Mouse (Mus musculus): Measurements from ENCODE around the gene Rtbdn.
"Not testable (repeated sequence)": the region's sequence is repeated elsewhere in the genome, so short reads cannot be mapped to it uniquely, and the experiment has no call there.

Gene Rtbdn

GRCm38 (mm10) chr8:84946528-84947240 is at the start of gene Rtbdn:
Rtbdn (plus strand) TSS chr8:84946991.
- in situ Hi-C loops (cut with MboI), result no loop called here

DNA sequence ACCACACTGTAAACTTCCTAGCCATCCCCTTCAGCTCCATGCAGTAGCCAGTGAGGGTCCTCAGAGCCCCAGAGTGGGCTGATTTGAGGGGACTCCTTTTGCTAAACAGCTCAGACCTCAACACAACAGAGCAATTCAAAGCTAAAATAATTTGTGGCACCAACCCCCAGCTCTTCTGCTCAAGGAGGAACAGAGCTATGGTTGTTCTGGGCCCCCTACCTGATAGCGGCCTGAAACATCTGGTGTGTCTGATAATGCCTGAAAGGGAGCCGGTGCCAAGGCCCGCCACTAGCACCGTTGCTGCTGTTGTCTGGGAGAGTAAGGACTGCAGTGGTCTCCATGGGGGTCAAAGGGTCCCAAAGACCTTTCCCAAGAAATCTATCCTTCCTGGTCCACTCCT is 45.7 kb upstream of the Rtbdn start:
- in situ Hi-C loops (cut with MboI), result no loop called here

DNA sequence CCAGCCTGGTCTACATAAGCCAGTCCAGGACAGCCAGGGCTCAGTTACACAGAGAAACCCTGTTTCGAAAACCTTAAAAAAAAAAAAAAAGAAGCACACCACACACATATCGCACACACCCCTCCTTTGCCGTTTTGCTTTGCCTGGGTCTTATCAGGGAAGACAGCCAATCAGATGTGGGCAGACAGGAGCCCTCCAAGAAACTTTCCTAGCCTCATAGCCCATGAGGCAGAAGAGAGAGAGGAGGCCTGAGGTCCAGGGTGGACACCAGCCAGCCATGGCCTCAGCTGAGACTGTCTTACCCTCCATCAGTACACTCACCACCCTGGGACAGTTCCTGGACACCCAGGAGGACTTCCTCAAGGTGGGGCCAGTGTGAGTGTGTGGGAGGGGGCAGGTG is 45.0 kb upstream of the Rtbdn start, which contains the start of gene Klf1:
Gene Klf1 (plus strand): TSS at position 177 of the 400 bp plus-strand sequence.
- in situ Hi-C loops (cut with MboI), result no loop called here

DNA sequence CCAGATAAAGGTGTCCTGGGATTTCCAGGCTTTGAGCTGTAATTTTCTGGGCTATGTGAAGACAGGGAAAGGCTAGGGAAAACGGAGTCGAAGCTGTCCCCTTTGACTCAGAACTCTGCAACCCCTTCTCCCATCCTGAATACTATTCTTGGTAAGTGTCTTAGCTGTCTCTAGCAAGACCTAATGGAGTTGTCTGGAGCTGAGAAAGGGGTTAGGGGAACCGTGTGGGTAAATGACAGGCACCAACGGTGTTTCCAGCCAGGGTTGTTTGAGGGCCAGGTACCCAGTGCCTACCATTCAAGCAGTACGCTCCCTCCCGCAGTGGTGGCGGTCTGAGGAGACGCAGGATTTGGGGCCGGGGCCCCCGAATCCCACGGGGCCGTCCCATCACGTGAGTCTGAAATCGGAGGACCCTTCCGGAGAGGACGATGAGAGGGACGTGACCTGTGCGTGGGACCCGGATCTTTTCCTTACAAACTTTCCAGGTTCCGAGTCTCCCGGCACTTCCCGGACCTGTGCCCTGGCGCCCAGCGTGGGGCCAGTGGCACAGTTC is 44.3 kb upstream of the Rtbdn start:
- in situ Hi-C loops (cut with MboI), result no loop called here

- in situ Hi-C loops (cut with MboI), result no loop called here
Measured at GRCm38 (mm10) chr8:84902920-84903661, 43.7 kb upstream of the Rtbdn start.

- in situ Hi-C loops (cut with MboI), result no loop called here
Measured at GRCm38 (mm10) chr8:84904351-84904750, 42.4 kb upstream of the Rtbdn start.

GRCm38 (mm10) chr8:84907037-84907436 is 39.8 kb upstream of the Rtbdn start:
- in situ Hi-C loops (cut with MboI), result no loop called here

GRCm38 (mm10) chr8:84907493-84907892 is 39.3 kb upstream of the Rtbdn start:
- in situ Hi-C loops (cut with MboI), result no loop called here

DNA sequence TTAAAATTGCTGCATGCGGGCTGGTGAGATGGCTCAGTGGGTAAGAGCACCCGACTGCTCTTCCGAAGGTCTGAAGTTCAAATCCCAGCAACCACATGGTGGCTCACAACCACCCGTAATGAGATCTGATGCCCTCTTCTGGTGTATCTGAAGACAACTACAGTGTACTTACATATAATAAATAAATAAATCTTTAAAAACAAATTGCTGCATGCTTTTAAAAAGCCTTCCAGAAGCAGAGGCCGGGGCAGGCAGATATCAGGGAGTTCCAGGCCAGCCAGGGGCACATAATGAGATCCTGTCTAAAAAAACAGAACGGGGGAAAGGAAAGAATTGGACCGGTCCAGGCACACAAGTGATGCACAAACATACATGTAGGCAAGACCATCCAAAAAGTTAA is 38.8 kb upstream of the Rtbdn start:
- in situ Hi-C loops (cut with MboI), result not testable (repeated sequence)

- in situ Hi-C loops (cut with MboI), result no loop called here
Measured at GRCm38 (mm10) chr8:84908421-84909161, 38.2 kb upstream of the Rtbdn start, which contains the start of gene Dnase2a. Dnase2a (plus strand) TSS chr8:84908560.

DNA sequence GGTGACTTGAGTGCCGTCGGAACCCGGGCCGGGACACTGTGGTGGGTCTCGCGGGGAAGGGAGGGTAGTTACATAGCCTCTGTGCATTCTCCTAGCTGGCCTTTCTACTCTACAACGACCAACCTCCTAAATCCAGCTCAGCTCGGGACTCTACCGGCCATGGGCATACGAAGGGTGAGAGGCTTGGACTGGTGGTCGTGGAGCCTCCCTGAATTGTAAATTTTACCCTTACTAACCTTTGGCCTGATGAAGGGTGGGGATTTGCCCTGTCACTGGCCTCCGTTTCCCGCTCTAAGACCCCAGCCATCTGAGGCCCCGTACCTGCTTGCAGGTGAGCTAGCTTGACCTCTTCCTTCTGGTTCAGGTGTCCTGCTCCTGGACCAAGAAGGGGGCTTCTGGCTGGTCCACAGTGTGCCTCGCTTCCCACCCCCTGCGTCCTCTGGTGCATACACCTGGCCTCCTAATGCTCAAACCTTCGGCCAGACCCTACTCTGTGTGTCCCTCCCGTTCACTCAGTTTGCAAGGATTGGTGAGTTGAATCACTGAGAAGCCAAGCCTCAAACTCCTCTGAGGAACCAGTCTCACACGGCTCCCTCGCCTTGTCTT is 37.5 kb upstream of the Rtbdn start:
- in situ Hi-C loops (cut with MboI), result no loop called here

GRCm38 (mm10) chr8:84909949-84910348 is 36.8 kb upstream of the Rtbdn start:
- in situ Hi-C loops (cut with MboI), result no loop called here

DNA sequence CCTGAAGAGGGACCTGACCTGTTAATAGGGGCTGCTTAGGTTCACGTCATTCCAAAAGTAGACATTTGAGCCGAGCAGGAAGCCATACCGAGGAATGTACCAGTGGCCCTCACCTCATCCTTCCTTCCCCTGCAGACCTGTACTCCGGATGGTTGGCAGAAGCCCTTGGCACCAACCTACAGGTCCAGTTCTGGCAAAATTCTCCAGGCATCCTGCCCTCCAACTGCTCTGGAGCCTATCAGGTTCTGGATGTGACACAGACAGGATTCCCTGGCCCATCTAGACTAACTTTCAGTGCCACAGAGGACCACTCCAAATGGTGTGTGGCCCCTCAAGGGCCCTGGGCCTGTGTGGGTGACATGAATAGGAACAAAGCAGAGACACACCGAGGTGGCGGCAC is 36.2 kb upstream of the Rtbdn start:
- in situ Hi-C loops (cut with MboI), result no loop called here

- in situ Hi-C loops (cut with MboI), result no loop called here
Measured at GRCm38 (mm10) chr8:84911854-84912253, 34.9 kb upstream of the Rtbdn start.

DNA sequence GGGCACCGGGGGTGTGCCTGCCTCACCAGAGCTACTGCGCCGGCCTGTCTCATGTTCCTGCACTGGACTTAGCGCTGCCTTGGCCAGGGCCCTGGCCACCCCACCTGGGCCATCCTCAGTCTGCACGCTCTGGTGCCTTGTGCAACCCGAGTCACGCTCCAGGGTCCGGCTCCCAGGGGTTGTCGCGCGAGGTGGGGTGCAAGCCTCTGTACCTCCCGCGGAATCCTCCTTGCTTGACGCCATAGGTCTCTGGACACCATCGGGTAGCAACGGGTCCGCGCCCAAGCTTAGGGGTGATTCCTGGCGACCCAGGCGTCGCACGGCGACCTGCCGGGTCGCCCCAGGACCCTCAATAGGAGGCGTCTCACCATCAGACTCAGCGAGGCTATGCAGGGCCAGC is 34.4 kb upstream of the Rtbdn start:
- in situ Hi-C loops (cut with MboI), result no loop called here

DNA sequence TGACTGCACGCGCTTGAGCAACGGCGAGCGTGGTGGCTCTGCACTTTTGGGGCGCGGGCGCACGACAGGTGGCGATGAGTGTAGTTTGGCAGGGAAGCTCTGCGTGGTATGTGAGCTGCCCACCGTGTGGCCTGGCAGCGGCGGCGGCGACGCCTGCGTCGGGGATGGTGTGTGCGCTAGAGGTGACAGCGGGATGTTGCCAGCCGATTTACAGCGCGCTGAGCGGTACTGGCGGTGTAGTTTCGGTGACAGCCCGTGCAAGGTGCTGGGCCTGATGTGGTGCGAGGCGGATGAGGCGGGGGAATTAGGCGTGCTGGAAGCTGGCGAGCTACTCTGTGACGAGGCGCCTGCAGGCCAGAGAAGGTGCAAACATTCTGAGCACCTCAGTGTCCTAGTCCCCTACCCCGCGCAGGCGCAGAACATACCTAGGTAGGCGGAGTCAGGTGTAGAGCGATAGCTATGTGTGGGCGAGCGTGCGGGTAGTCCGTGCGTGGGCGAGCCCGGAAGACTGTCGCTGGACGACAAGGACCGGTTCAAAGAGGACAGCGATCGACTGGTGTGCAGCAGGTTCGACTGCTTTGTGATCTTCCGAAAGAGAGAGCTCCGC is 33.8 kb upstream of the Rtbdn start:
- in situ Hi-C loops (cut with MboI), result no loop called here

- in situ Hi-C loops (cut with MboI), result no loop called here
Measured at GRCm38 (mm10) chr8:84913502-84913900, 33.3 kb upstream of the Rtbdn start.

DNA sequence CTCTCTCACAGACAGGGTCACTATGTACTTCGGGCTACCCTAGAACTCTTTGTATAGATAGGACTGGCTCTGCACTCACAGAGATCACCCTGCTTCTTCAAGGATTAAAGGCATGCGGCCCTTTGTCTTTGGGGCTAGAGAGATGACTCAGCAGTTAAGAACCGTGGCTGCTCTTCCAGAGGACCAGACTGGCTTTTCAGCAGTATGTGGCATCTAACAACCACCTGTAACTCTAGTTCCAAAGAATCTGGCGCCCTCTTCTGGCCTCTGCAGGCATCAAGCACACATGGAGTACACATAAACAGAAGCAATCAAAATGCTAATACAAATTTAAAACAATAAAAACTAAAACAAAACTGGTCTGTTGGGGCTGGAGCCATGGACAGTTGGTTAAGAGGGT is 32.8 kb upstream of the Rtbdn start:
- in situ Hi-C loops (cut with MboI), result no loop called here

GRCm38 (mm10) chr8:84915269-84915668 is 31.5 kb upstream of the Rtbdn start:
- in situ Hi-C loops (cut with MboI), result no loop called here

DNA sequence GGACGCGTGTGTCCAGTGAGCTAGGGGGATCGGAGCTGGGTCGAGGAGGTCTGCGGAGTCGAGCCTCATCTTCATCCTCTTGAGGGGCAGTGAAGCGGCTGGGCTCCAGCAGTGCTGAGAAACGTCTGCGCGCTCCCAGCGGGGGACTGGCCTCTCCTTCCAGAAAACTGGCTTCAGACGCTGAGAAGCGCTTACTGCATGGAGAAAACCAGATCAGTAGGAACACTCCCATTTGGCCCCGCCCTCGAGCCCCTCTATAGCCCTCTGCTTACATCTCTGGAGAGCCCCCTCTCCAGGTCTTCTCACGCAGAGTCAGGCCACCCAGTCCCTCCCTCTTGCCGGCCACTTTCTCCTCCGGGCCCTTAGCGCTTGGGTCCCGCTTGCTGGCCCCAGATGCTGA is 29.0 kb upstream of the Rtbdn start:
- in situ Hi-C loops (cut with MboI), result no loop called here

DNA sequence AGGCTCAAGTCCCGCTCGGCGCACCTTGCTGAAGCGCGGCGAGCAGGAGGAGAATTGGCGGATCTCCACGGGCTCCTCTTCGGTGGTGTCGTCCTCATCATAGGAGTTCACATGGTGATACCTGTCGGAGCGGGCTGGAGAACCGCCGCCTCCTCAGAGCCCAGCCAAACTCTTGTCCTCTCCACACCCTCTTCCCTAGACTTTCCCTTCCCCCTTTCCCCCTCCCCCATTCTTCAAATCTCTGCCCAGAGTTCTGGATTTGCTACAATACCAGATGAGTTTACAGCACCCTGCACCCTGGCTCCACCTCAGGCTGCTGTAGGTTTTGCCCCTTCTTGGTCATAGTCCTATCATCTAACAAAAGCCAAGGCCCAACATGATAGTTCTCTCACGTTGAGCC is 28.1 kb upstream of the Rtbdn start:
- in situ Hi-C loops (cut with MboI), result no loop called here

DNA sequence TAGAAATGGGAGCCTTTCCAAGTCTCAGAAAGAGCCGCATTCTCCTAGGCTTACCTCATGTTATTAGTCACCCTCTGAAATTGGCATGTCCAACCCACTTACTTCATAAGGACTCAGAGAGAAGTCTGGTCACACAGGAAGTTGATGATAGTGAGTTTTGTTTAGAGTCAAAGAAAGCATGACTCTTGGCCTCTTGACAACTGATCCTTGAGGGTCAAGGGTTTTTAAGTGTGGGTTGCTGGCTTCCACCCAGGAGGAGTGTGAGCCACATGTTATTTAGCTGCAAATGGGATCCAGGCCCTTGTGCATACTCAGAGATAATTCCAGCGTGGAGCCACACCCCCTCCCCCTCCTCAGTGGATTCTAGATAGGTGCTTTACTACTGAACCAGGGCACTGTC is 25.2 kb upstream of the Rtbdn start:
- in situ Hi-C loops (cut with MboI), result no loop called here

All from mature B cell (primary cell).